Mouse (Mus musculus) fibroblast of lung, adult 2 months (primary cell): ENCODE data around the gene Serpina3i.
"Not testable (repeated sequence)": the region's sequence is repeated elsewhere in the genome, so short reads cannot be mapped to it uniquely, and the experiment has no call there.

Experiments
- DNase-seq: peaks from one replicate; pipeline ENCODE4 v3.0.0-alpha.2; 2011; ENCODE audit warnings: low read depth

Gene Serpina3i

GRCm38 (mm10) chr12:104262863-104263262, at the start of gene Serpina3i:
TSS of gene Serpina3i (plus strand) at chr12:104263122.
- DNase-seq, result no peak

GRCm38 (mm10) chr12:104213689-104214444, 49.1 kb upstream of the Serpina3i start:
- no peak for DNase-seq

- no peak for DNase-seq
Observed at GRCm38 (mm10) chr12:104214445-104214753, 48.5 kb upstream of the Serpina3i start, which contains the start of gene Serpina3f. TSS of gene Serpina3f (plus strand) at chr12:104214544.

GRCm38 (mm10) chr12:104215249-104215648, 47.7 kb upstream of the Serpina3i start:
- DNase-seq, result no peak

- DNase-seq, result no peak
Observed at GRCm38 (mm10) chr12:104221616-104222015, 41.3 kb upstream of the Serpina3i start.

- DNase-seq, result no peak
Observed at GRCm38 (mm10) chr12:104223690-104224089, 39.2 kb upstream of the Serpina3i start.

GRCm38 (mm10) chr12:104224598-104225300, 38.2 kb upstream of the Serpina3i start:
- no peak for DNase-seq

GRCm38 (mm10) chr12:104230762-104231161, 32.2 kb upstream of the Serpina3i start:
- no peak for DNase-seq

- DNase-seq, result no peak
Observed at GRCm38 (mm10) chr12:104235915-104236314, 27.0 kb upstream of the Serpina3i start, which contains the start of gene Serpina3g. TSS of gene Serpina3g (plus strand) at chr12:104236245.

GRCm38 (mm10) chr12:104238048-104238447, 24.9 kb upstream of the Serpina3i start:
- not testable (repeated sequence) for DNase-seq

- no peak for DNase-seq
Observed at GRCm38 (mm10) chr12:104243307-104243706, 19.6 kb upstream of the Serpina3i start.

GRCm38 (mm10) chr12:104245092-104245491, 17.8 kb upstream of the Serpina3i start:
- DNase-seq, result no peak

GRCm38 (mm10) chr12:104245595-104245994, 17.3 kb upstream of the Serpina3i start:
- DNase-seq, result peak; percentile 48

GRCm38 (mm10) chr12:104247553-104248002, 15.3 kb upstream of the Serpina3i start:
- no peak for DNase-seq

GRCm38 (mm10) chr12:104248231-104248630, 14.7 kb upstream of the Serpina3i start:
- DNase-seq, result no peak

- DNase-seq, result no peak
Observed at GRCm38 (mm10) chr12:104261041-104261440, 1.9 kb upstream of the Serpina3i start.

- no peak for DNase-seq
Observed at GRCm38 (mm10) chr12:104266374-104266773, 3.5 kb downstream of the Serpina3i start.

- DNase-seq, result no peak
Observed at GRCm38 (mm10) chr12:104278216-104279055, 15.5 kb downstream of the Serpina3i start.

- DNase-seq, result no peak
Observed at GRCm38 (mm10) chr12:104279056-104279435, 16.1 kb downstream of the Serpina3i start.

GRCm38 (mm10) chr12:104283380-104283779, 20.5 kb downstream of the Serpina3i start:
- DNase-seq, result no peak

- DNase-seq, result no peak
Observed at GRCm38 (mm10) chr12:104288336-104288735, 25.4 kb downstream of the Serpina3i start.

GRCm38 (mm10) chr12:104289872-104290271, 26.9 kb downstream of the Serpina3i start:
- DNase-seq, result no peak
